Mouse (Mus musculus): ENCODE measurements around the gene Ofcc1.
A peak's percentile ranks its signal among the peaks of the same experiment; 100 is the strongest.

Gene Ofcc1

GRCm38 (mm10) chr13:40236356-40236755, 124.9 kb downstream of the Ofcc1 start:
- DNase-seq, result no peak

GRCm38 (mm10) chr13:40208314-40208713, 152.9 kb downstream of the Ofcc1 start:
- DNase-seq, result no peak

GRCm38 (mm10) chr13:40181786-40182185, 179.5 kb downstream of the Ofcc1 start:
- no peak for DNase-seq

GRCm38 (mm10) chr13:40171775-40172174, 189.5 kb downstream of the Ofcc1 start:
- no peak for DNase-seq

- no peak for DNase-seq
Measured at GRCm38 (mm10) chr13:40167871-40168270, 193.4 kb downstream of the Ofcc1 start.

GRCm38 (mm10) chr13:40155466-40155865, 205.8 kb downstream of the Ofcc1 start:
- DNase-seq, result no peak

- DNase-seq, result no peak
Measured at GRCm38 (mm10) chr13:40139906-40140305, 221.3 kb downstream of the Ofcc1 start.

GRCm38 (mm10) chr13:40136096-40136495, 225.2 kb downstream of the Ofcc1 start:
- no peak for DNase-seq

GRCm38 (mm10) chr13:40135670-40136069, 225.6 kb downstream of the Ofcc1 start:
- DNase-seq, result no peak

GRCm38 (mm10) chr13:40123868-40124267, 237.4 kb downstream of the Ofcc1 start:
- no peak for DNase-seq

- no peak for DNase-seq
Measured at GRCm38 (mm10) chr13:40112336-40112735, 248.9 kb downstream of the Ofcc1 start.

GRCm38 (mm10) chr13:40076236-40076635, 285.0 kb downstream of the Ofcc1 start:
- no peak for DNase-seq

- peak; percentile 4 for DNase-seq
Measured at GRCm38 (mm10) chr13:40074850-40075416, 286.3 kb downstream of the Ofcc1 start.

GRCm38 (mm10) chr13:40070004-40070403, 291.2 kb downstream of the Ofcc1 start:
- DNase-seq, result no peak

GRCm38 (mm10) chr13:40061281-40061680, 300.0 kb downstream of the Ofcc1 start:
- no peak for DNase-seq

- no peak for DNase-seq
Measured at GRCm38 (mm10) chr13:40037881-40038280, 323.4 kb downstream of the Ofcc1 start.

GRCm38 (mm10) chr13:40036981-40037765, 324.1 kb downstream of the Ofcc1 start:
- DNase-seq, result no peak

GRCm38 (mm10) chr13:40029426-40029825, 331.8 kb downstream of the Ofcc1 start:
- DNase-seq, result no peak

- no peak for DNase-seq
Measured at GRCm38 (mm10) chr13:40028827-40029226, 332.4 kb downstream of the Ofcc1 start.

GRCm38 (mm10) chr13:40025816-40026215, 335.4 kb downstream of the Ofcc1 start:
- DNase-seq, result no peak

- DNase-seq, result no peak
Measured at GRCm38 (mm10) chr13:40023201-40023777, 338.0 kb downstream of the Ofcc1 start.

GRCm38 (mm10) chr13:40022609-40023008, 338.6 kb downstream of the Ofcc1 start:
- DNase-seq, result no peak

GRCm38 (mm10) chr13:40000236-40000635, 361.0 kb downstream of the Ofcc1 start:
- DNase-seq, result no peak

- DNase-seq, result no peak
Measured at GRCm38 (mm10) chr13:39997901-39998300, 363.3 kb downstream of the Ofcc1 start.
